Mouse (Mus musculus): ENCODE results near the gene Gm4353. TPM values are rescaled to one million over a fixed set of nuclear protein-coding genes. Genes with fewer than 3 reads are reported as not detected.
A peak's percentile ranks its signal among the peaks of the same experiment; 100 is the strongest.

Gene Gm4353
- polyA plus RNA-seq, 1 experiment, result 1.2 TPM

- no peak overlapping the region for H3K4me3 ChIP-seq (replicated peaks; ENCODE audit: insufficient read depth, low read depth, low read length)
- peaks cover 1% of the 10 kb centered on the region; the same call in 1 of the 2 replicates for H3K27me3 ChIP-seq (ENCODE audit: control insufficient read depth, insufficient read depth, low read length)
- H3K27ac ChIP-seq (ENCODE audit: insufficient read depth, low read length), result no peak overlapping the region
- no peaks in the 10 kb centered on the region for H3K4me1 ChIP-seq (ENCODE audit: control insufficient read depth, insufficient read depth, low read length)
- 24% methylated on average over 15 of the region's 15 CpGs for WGBS
- TF ChIP-seq POLR2A (IDR thresholded peaks at IDR 0.05; ENCODE audit: borderline replicate concordance, insufficient read depth, low read length), result no peak
- no peak for TF ChIP-seq CTCF (IDR thresholded peaks at IDR 0.05; ENCODE audit: borderline replicate concordance, insufficient read depth, low read depth, low read length)
- no peak for DNase-seq
These were observed 43.9 kb downstream of the Gm4353 start for GRCm38 (mm10) chr7:116040470-116041019.

GRCm38 (mm10) chr7:116039538-116040466, 44.6 kb downstream of the Gm4353 start:
- peak; percentile 91 for TF ChIP-seq CTCF (IDR thresholded peaks at IDR 0.05; ENCODE audit: borderline replicate concordance, insufficient read depth, low read depth, low read length)
- no peak for TF ChIP-seq POLR2A (IDR thresholded peaks at IDR 0.05; ENCODE audit: borderline replicate concordance, insufficient read depth, low read length)
- Histone ChIP-seq H3K27ac (ENCODE audit: insufficient read depth, low read length) (no peak overlapping the region), H3K4me1 (ENCODE audit: control insufficient read depth, insufficient read depth, low read length) (no peaks in the 10 kb centered on the region), H3K27me3 (ENCODE audit: control insufficient read depth, insufficient read depth, low read length) (peaks cover 1% of the 10 kb centered on the region; the same call in 1 of the 2 replicates), H3K4me3 (replicated peaks; ENCODE audit: insufficient read depth, low read depth, low read length) (peak overlapping the region; percentile 74)
- peak; percentile 80 to 87 for DNase-seq
- WGBS, result under 1% methylated on average over 48 of the region's 48 CpGs

GRCm38 (mm10) chr7:116039196-116039537, 45.3 kb downstream of the Gm4353 start, which contains the start of gene 1110004F10Rik:
1110004F10Rik (plus strand) TSS chr7:116039397.
- WGBS, result 4% methylated on average over 11 of the region's 11 CpGs
- H3K27me3 ChIP-seq (ENCODE audit: control insufficient read depth, insufficient read depth, low read length), result peaks cover 4% of the 10 kb centered on the region; the same call in 1 of the 2 replicates

GRCm38 (mm10) chr7:116038511-116038910, 45.9 kb downstream of the Gm4353 start, which contains the start of gene Sox6:
Sox6 (minus strand) TSS chr7:116038796.
- Histone ChIP-seq H3K4me3 (replicated peaks; ENCODE audit: insufficient read depth, low read depth, low read length) (peak within 1 kb of the TSS; percentile 74), H3K4me1 (ENCODE audit: control insufficient read depth, insufficient read depth, low read length) (0 out of 2 replicates have a peak, but pooled peaks cover 3% of the 10 kb centered on the region), H3K27ac (ENCODE audit: insufficient read depth, low read length) (no peak within 1 kb of the TSS), H3K27me3 (ENCODE audit: control insufficient read depth, insufficient read depth, low read length) (peaks cover 6% of the 10 kb centered on the region; the same call in 1 of the 2 replicates)
- WGBS, result 10% methylated on average over 11 of the region's 11 CpGs
- DNase-seq, result peak in 1 of 2 experiments; percentile 17
- no peak for TF ChIP-seq CTCF (IDR thresholded peaks at IDR 0.05; ENCODE audit: borderline replicate concordance, insufficient read depth, low read depth, low read length)
- no peak for TF ChIP-seq POLR2A (IDR thresholded peaks at IDR 0.05; ENCODE audit: borderline replicate concordance, insufficient read depth, low read length)

More at GRCm38 (mm10) chr7:116039196-116039537, 45.3 kb downstream of the Gm4353 start, which contains the start of gene 1110004F10Rik:
- H3K4me3 ChIP-seq (replicated peaks; ENCODE audit: insufficient read depth, low read depth, low read length), result peak within 1 kb of the TSS; percentile 74
- peak in 1 of 2 experiments; percentile 13 for DNase-seq
- H3K4me1 ChIP-seq (ENCODE audit: control insufficient read depth, insufficient read depth, low read length), result 0 out of 2 replicates have a peak, but pooled peaks cover 3% of the 10 kb centered on the region
- TF ChIP-seq CTCF (IDR thresholded peaks at IDR 0.05; ENCODE audit: borderline replicate concordance, insufficient read depth, low read depth, low read length), result no peak
- TF ChIP-seq POLR2A (IDR thresholded peaks at IDR 0.05; ENCODE audit: borderline replicate concordance, insufficient read depth, low read length), result no peak
- no peak within 1 kb of the TSS for H3K27ac ChIP-seq (ENCODE audit: insufficient read depth, low read length)

- TF ChIP-seq CTCF (IDR thresholded peaks at IDR 0.05; ENCODE audit: borderline replicate concordance, insufficient read depth, low read depth, low read length) (no peak), POLR2A (IDR thresholded peaks at IDR 0.05; ENCODE audit: borderline replicate concordance, insufficient read depth, low read length) (no peak)
- DNase-seq, result no peak
- H3K4me1 ChIP-seq (ENCODE audit: control insufficient read depth, insufficient read depth, low read length), result 0 out of 2 replicates have a peak, but pooled peaks cover 3% of the 10 kb centered on the region
- no peak overlapping the region for H3K27ac ChIP-seq (ENCODE audit: insufficient read depth, low read length)
- peaks cover 6% of the 10 kb centered on the region; the same call in 1 of the 2 replicates for H3K27me3 ChIP-seq (ENCODE audit: control insufficient read depth, insufficient read depth, low read length)
- 18% methylated on average over 13 of the region's 13 CpGs for WGBS
- no peak overlapping the region for H3K4me3 ChIP-seq (replicated peaks; ENCODE audit: insufficient read depth, low read depth, low read length)
These were observed 46.4 kb downstream of the Gm4353 start for GRCm38 (mm10) chr7:116038024-116038423.

- DNase-seq, result no peak
- Histone ChIP-seq H3K4me1 (ENCODE audit: control insufficient read depth, insufficient read depth, low read length) (0 out of 2 replicates have a peak, but pooled peaks cover 3% of the 10 kb centered on the region), H3K4me3 (replicated peaks; ENCODE audit: insufficient read depth, low read depth, low read length) (no peak overlapping the region), H3K27ac (ENCODE audit: insufficient read depth, low read length) (no peak overlapping the region), H3K27me3 (ENCODE audit: control insufficient read depth, insufficient read depth, low read length) (peaks cover 6% of the 10 kb centered on the region; the same call in 1 of the 2 replicates)
- WGBS, result 64% methylated on average over 18 of the region's 18 CpGs
- TF ChIP-seq CTCF (IDR thresholded peaks at IDR 0.05; ENCODE audit: borderline replicate concordance, insufficient read depth, low read depth, low read length) (no peak), POLR2A (IDR thresholded peaks at IDR 0.05; ENCODE audit: borderline replicate concordance, insufficient read depth, low read length) (no peak)
These were observed 47.6 kb downstream of the Gm4353 start for GRCm38 (mm10) chr7:116036591-116037555.

Data from cerebellum, adult 2 months (tissue).